Mouse (Mus musculus) embryo, embryonic 11 days (tissue): ENCODE results near the gene Secisbp2l.

ENCODE experiments used
- DNase-seq: peaks from one replicate; pipeline ENCODE4 v3.0.0-alpha.2; 2015

Secisbp2l gene

DNA sequence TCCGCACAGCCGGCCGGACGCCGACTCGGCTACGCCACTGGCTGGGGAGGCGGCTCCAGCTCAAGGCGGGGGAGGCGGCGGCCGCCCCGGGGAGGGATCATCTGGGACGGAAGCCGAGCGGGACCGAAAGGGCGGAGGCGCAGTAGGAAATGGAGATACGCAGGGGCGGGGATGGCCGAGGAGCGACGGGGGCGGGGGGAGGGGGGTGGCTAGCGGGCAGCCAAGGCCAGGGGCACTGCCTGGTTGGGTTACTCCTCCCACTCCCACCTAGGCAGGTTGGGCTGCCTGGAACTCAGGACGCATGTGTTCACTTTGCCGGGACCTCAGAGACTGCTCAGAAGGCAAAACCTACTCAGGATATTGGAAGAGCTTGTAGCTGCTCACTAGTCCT, at the start of gene Secisbp2l:
Gene Secisbp2l, minus strand, starts transcription at position 152 of the 391 bp plus-strand sequence.
- peak; percentile 92 for DNase-seq

DNA sequence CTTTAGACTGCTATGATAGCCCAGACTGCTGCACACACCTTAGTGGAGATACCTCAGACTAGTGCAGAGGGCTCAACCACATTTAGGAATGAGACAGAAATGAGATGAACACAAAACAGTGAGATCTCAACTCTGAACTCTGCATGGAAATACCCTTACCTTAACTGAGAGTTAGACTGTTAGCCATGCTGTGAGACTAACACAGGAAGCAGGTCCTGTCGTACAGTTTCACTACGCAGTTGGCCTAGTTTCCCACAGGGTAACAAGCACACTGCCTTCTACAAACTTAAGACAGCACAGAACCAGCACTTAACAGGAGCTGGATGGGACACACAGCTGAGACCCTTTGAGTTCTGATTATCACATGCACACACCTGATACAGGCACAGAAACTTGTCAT, 47.3 kb upstream of the Secisbp2l start:
- DNase-seq, result no peak

DNA sequence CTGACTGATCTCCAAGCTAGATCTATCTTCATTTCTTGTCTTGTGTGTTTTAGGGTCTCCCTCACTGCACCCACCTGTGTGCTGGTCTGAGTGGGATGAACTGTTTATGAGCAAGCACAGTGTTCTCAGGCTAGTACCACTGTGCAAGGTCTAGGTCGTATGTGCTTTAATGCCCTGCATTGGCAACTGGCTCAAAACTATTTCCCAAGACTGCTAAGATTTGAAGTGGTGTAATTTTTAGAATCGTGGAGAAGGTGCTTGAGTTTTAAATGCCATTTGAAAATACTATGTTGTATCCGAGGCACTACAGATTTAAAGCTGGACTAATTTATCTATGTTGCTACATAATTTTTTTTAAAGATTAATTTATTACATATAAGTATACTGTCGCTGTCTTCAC, 45.2 kb upstream of the Secisbp2l start:
- no peak for DNase-seq

DNA sequence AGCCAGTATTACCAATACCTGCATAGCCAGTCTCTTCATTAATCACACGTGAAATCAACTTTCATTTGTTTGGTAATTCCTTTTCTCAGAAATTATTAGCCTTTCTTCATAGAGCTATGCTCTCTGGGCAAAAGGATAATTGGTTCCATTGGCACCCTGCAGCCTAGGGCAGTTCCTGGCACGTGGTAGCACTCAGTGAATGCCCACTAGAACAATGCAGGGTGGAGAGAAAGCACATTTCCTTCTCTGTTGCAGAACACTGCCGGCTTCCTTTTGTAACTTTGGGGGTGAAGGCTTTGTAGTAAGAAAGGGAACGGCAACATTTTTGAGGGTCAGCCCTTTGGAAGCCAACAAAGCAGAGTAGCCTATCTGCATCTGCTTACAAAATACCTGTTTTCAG, 43.5 kb upstream of the Secisbp2l start:
- DNase-seq, result no peak

DNA sequence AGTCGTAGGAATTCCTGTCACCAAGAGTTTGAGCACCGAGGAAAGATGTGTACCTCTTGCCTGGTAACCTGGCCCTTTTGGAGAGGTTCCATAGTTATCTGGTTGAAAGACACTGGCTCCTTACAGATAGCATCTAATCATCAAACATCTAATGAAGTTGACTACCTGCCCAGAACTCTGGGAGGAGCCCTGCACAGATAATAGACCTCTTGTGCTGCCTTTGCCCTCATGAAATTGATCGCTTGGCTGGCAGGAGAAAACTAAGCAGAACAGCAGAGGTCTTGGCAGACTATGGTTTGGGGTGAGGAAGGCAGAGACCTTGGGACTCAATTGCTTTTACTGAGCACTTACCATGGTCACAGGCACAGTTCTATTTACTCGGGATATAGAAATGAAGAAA, 37.7 kb upstream of the Secisbp2l start:
- DNase-seq, result no peak

DNA sequence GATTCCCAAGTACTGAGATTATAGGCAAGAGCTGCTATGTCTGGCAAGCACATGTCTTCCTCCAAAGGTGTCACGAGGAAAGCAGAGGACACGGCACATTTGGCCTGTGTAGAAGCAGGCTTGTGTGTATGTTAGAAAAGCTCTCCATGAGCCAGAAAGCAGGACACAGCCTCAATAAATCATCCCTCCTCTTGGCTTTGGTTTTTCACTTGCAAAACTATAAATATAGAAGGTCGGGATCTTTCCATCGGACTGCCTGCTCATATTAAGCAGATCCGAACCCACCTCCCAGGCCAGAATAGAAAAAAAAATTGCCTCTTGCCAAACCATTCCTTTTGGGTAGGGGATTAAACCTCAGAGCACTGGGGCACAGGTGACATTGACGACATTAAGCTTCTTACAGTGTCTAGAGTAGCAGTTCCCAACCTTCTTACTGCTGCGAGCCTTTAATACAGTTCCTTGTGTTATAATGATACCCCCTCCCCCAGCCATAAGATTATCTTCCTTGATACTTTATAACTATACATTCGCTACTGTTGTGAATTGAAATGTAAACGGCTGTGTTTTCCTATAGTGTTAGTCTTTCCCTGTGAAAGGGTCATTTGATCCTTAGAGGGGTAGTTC, 31.4 kb upstream of the Secisbp2l start:
- no peak for DNase-seq

DNA sequence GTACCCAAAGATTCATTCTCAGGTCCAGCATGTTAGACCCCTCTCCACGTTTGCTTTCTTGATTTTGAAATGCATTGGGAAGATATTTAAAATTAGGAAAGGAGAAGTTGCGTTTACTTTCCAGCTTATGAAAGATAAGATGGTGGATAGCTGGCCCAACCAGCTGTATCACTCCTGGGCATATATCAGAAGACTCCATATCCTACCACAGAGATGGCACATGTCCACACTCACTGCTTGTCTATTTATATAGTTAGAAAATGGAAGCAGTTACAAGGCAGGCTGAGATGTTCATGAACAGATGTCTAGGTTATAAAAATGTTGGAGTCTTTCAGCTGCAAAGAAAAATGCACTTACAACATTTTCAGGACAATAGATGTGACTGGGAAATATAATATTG, 28.7 kb upstream of the Secisbp2l start:
- no peak for DNase-seq

DNA sequence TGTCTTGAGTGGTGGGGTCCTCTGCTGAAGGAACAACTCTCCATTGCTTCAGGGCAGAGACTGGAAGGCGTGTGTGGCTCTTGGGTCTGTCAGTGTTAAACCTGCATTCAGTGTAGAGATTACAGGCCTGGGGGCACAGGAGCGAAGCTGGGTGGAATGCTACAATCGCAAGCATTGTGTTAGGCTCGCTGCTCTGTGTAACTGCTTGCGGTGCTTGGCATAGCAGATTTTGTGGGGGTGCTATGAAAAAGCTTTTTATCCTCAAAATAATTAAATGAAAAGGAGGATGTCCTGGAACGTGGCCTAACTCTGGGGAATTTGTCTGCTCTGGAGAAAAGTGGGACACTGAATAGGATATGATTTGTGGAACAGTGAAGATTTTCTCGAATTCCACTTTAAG, 26.9 kb upstream of the Secisbp2l start:
- DNase-seq, result peak; percentile 25

DNA sequence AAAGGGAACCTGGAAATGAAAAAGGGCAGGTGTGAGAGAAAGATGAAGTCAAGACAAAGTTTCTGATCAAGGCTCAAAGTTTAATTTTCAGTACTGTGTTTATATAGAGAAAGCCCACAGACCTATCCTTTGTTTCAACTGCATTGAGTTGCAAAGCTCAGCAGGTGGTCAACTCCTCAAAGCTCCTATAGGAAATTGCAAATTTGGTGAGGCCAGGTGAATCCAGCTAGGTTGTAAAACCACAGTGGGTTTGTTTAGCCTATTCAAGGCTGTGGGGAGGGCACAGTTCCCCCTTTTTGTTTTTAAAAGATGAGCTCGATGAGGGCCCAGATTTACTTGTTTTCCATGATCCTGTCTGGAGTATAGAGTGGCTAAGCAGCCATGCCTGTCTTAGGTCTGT, 23.2 kb upstream of the Secisbp2l start:
- DNase-seq, result no peak

DNA sequence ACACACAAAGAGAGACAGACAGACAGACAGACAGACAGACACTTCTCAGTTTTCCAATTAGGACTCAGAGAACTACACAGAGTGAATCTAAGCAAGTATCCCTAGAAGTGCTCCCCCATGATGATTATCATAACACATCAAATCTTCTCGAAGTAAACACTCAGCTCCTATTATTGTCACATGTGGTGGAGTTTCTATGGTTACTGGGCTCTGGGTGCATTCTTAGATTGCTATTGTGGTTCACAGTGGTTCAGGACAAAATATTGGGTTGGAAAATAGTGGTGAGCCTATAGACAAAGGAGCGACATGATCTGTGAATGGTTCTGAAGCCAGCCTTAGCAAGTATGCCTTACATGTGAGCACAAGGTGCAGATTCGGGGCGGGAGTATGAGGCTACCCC, 19.3 kb upstream of the Secisbp2l start:
- DNase-seq, result no peak

DNA sequence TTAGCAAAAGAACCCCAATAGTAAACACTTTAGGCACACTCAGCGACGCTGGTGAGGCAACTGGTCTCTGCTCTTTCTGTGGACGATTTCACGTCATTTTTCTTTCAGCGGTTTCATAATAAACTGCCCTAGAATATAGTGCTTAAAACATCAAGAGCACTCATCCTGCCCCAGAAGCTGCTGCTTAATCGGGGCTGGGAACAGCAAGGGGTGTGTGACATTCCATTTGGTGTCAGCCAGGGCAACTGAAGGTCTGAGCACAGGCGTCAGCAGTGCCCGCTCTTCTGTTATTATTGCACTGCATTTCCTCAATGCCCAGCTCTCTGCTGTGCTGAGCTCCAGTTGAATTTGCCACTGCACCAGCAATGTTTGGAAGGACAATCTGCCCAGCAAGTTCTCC, 18.4 kb upstream of the Secisbp2l start:
- DNase-seq, result no peak

DNA sequence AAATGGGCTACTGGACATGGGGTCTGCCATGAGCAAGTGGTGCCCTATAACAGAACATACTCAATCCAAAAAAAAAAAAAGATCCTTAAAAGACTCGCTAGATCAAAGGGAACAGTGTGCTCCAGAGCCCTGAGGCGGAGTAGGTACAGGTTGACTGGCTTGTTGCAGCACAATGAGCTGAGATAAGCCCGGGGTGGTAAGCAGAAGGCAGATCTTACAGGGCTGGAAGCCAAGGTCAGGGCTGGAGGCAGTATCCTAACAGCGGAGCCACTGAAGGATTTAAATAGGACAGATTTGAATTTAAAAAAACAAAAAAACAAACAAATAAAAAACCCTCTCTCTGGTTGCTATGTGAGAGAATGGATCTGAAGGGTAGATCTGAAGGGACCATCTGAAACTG, 17.8 kb upstream of the Secisbp2l start:
- DNase-seq, result no peak

DNA sequence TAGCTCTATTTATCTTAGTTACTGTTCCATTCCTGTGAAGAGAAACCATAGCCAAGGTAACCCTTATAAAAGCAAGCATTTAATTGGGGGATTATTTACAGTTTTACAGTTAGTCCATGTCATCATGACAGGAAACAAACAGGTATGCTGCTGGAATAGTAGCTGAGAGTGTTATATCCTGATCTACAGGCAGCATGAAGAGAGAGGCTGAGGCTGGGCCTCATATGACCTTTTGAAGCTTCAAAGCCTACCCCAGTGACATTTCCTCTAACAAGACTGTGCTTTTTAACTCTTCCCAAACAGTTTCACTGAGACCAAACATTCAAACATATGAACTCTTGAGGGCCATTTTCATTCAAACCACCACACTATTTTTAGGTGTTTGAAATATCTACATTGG, 15.2 kb upstream of the Secisbp2l start:
- DNase-seq, result no peak

DNA sequence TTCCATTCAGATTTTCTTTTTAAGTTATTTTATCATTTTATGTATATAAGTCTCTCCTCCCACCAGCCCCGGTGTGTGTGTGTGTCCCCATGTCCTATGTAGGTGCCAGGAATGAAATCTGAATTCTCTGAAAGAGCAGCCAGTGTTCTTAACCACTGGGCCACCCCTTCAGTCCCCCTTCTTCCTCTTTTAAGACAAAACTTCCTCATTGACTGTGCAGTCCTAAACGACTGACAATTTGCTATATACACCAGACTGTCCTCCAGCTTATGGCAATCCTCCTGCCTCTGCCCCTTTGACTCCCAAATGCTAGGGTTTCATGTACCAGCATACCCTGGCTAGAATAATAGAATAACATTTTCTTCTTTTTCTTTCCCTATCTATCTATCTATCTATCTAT, 12.4 kb upstream of the Secisbp2l start:
- no peak for DNase-seq

DNA sequence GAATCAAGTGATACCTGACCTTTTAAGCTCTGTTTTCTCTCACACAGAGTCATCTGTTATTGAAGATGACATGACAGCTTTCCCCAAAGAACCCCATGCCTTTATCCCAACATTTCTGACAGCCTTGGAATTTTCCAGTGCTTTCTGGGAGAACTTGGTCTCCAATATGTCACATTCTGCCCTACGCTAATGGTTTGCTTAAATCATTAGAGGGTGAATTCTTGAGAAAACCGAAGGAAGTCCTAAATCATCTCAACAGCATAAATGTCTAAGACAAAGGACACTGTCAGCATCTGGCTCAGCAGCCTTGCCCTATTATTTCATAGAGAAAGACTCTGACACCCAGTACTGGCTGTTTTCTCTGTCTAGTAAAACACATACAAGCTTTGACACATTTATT, 11.5 kb upstream of the Secisbp2l start:
- DNase-seq, result peak; percentile 15

DNA sequence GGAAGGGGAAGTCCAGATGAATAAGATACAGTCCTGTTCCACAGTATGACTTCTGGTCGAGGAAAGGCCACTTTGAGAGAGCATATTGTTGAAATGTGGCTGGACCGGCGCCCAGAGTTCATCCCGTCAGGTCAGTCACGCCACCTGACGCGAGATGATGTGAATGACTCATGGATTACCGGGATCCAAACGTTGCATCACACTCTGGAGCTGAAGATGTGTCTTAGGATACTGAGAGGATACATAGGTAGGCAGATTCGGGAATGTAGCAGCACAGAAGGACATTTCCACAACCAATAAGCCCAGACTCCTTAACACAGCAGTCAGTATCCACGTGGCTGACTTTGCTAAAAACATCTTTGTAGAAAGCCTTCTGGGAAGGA, 10.2 kb upstream of the Secisbp2l start:
- no peak for DNase-seq

DNA sequence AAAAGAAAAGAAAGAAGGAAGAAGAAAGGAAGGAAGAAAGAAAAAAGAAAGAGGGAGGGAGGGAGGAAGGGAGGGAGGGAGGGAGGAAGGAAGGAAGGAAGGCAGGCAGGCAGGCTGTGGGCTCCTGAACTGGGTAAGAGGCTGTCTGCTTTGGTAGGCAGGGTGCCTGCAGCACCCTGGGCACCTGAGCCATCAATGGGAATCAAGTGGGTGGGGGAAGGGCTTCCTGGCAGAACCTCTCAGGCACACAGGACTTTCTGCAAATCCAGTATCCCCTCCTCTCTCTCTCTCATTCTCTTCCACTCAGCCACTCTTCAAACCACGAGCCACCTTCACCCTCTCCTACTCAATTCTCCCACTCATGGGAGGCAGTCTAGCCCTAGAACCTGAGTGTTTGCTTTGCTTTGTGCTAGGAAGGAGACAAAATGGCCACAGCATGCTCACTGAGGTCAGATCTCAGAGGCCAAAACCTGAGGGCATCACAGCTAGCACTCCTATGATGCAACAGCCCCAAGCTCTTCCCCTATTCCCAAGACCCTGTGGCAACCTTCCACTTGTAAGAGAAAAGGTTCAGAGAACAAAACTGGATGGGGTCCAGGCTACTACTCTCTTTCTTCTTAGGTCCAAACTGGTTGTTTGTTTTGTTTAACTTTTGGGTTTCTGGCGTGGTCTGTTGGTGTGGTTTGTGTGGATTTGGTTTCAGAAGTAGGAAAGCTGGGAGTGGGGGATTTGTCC, 9.6 kb upstream of the Secisbp2l start:
- DNase-seq, result no peak

DNA sequence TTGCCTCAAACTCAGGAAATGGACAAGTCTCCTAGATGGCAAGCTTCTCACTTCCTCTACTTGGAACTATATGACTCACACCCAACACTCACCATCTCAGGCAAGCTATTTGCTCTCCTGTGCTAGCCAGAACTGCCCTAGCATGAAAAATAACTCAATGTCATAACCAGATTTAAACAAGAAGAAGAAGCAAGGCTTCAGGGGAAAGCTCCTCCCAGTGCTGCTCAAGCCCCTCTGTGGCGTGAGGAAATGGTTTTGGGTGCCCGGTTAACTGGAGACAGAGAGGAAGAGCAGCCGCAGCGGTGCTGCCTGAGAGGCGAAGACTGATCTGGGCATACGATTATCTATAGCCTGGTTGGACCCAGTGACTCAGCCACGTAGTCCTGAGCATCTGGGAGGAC, 8.8 kb upstream of the Secisbp2l start:
- no peak for DNase-seq

DNA sequence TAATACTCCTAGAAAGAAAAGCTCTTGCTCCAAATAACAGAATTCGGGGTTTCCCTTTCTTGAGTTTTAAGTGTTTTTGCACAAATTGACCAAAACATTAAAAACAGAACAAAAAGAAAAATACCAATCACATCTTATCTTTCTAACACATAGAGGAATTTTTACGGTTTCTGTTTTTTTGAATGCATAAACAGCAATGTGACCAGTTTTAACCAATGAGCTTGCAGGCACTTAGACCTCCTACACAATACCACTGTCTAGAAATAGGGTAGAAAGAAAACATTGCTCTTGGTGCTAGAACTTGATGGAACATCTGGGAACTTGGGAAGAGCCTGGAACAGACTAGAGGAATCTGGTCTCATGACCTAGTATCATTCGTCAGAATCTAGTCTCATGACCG, 7.6 kb upstream of the Secisbp2l start:
- no peak for DNase-seq

DNA sequence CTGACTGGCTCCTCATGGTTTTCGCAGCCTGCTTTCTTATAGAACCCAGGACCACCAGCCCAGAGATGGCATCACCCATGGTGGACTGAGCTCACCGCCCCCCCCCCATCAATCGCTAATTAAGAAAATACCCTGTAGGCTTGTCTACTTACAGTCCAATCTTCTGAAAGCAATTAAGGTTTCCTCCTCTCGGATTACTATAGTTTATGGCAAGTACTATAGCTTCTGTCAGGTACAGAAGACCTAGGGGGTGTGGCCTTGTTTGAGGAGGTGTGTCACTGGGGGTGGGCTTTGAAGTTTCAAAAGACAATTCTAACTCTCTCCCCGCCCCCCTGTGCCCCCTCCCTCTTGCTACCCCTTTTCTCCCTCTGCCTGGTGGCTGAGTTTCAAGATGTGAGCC, 6.6 kb upstream of the Secisbp2l start:
- no peak for DNase-seq

DNA sequence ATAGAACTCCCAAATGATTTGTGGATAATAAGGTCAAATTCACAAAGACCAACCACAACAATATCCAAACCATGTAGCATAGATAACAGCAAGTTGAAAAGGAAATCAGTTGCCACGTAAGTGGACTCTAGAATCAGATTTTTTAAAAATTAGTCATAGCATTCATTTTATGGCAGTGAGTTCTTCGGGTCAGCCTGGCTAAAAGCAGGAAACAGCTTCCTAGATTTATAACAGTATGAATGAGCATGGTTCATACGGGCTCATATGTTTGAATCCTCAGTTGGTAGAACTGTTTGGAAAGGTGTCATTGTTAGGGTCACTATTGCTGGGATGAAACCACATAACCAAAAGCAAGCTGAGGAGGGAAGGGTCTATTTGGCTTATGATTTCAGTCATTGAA, 6.1 kb upstream of the Secisbp2l start:
- DNase-seq, result no peak

DNA sequence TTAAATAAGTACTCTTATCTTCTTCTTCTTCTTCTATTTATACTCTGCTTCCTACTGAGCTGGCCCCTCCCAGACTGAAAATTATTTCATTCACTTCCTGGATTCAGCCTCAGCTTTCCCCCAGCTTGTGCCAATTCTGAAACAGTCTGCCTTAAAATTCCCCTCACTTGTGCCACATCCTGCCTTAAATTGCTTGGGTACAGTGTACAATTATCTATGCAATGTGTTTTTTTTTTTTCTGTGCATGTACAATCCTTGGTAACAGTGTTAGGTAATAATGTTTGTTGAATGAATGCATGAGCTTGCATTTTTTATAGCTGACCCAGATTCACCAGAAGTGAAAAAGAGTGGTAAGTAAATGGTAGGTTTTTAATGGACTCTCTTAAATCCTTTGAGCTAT, 5.7 kb upstream of the Secisbp2l start:
- DNase-seq, result no peak

DNA sequence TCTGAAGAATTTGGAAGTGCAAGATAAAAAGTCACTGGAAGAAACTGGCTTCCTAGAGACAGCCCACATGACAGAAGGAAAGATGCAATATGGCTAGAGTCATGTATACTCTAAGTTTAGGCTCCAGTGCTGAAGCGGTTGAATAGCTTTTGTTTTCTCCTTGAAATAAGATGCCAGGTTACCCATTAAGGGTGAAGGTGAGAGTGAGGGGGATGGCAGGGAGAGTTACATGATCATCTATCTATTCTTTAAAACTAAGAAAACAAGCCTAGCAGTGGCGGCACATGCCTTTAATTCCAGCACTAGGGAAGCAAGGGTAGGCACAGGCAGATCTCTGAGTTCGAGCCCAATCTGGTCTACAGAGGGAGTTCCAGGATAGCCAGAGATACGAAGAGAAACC, 2.4 kb upstream of the Secisbp2l start:
- DNase-seq, result no peak

DNA sequence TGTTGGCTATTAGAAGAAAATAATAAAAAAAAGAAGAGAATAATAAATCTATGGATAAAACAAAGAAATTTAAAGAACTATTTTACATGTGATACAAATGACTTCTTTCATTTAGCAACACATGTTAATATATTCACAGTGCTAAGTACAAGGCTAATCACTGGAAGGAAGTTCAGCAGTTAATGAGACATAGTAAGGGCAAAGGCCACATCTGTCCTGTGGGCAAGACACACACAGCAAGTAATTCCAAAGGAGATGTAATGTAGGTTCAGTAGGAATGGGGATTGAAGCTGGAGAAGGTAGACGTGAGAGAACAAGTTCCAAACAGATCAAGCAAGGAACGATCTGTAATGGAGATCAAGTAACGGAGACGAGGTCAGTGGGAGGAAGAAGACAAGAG, 1.7 kb upstream of the Secisbp2l start:
- no peak for DNase-seq

DNA sequence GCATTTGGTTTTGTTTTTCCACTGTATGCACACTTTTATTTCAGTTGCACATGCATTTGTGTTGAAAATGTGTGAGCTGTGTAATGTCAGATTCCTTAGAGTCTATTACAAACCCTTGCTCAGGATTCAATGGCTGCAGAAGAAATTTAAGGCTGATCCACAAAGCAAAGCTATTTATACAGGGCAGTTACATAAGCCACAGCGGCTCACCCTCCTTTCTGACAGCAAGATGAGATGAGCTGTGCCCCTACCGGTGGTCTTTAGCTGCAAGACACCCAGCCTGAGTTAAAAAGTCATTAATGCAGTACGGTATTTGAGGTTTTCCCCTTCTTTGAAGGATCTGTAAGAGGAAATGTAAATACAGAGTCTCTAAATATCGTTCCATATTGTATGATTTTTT, 1.2 kb upstream of the Secisbp2l start:
- no peak for DNase-seq
